Mouse (Mus musculus): ENCODE results near the gene Peak1. TPM values are rescaled to one million over a fixed set of nuclear protein-coding genes. Genes with fewer than 3 reads are reported as not detected.

The Peak1 gene
- polyA plus RNA-seq, 1 experiment from 2014 or later, result 5.3 TPM

- 77% methylated on average over 1 of the region's 1 CpGs for WGBS
Observed at GRCm38 (mm10) chr9:56339426-56340195, 78.3 kb downstream of the Peak1 start.

DNA sequence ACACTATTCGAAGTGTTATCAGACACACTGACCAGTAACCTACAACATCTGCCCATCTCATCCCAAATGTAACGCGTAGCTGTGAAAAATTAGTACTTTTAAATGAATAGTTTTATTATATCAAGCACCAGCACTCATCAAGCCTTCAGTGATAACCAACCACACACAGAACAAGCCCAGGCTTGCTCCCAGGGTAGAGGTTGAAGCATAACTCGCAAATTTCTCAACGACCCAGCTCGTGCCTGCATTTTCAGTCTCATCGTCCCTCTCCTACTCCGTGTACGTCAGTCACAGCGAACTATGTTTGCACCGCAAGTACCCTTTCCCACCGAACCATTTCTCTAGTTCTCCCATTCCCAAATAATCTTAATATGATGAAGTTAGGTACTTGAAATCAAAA is 83.5 kb downstream of the Peak1 start:
- H3K4me2 ChIP-seq, result no peak overlapping the region
- no peak overlapping the region for H3K9ac ChIP-seq
- no peaks in the 10 kb centered on the region for H3K36me3 ChIP-seq
- H3K27ac ChIP-seq (replicated peaks), result no peak overlapping the region
- no peaks in the 10 kb centered on the region for H3K27me3 ChIP-seq
- no peak overlapping the region for H3K4me3 ChIP-seq
- WGBS, result 94% methylated on average over 12 of the region's 12 CpGs
- H3K4me1 ChIP-seq (replicated peaks), result no peaks in the 10 kb centered on the region
- H3K9me3 ChIP-seq, result no peaks in the 10 kb centered on the region
- no peak for ATAC-seq (ENCODE audit: low FRiP score, low read depth)

More at GRCm38 (mm10) chr9:56339426-56340195, 78.3 kb downstream of the Peak1 start:
- no peak for ATAC-seq (ENCODE audit: low FRiP score, low read depth)
- Histone ChIP-seq H3K4me1 (replicated peaks) (no peaks in the 10 kb centered on the region), H3K4me2 (no peak overlapping the region), H3K27me3 (no peaks in the 10 kb centered on the region), H3K27ac (replicated peaks) (no peak overlapping the region), H3K9me3 (no peaks in the 10 kb centered on the region), H3K9ac (no peak overlapping the region), H3K36me3 (no peaks in the 10 kb centered on the region), H3K4me3 (no peak overlapping the region)

DNA sequence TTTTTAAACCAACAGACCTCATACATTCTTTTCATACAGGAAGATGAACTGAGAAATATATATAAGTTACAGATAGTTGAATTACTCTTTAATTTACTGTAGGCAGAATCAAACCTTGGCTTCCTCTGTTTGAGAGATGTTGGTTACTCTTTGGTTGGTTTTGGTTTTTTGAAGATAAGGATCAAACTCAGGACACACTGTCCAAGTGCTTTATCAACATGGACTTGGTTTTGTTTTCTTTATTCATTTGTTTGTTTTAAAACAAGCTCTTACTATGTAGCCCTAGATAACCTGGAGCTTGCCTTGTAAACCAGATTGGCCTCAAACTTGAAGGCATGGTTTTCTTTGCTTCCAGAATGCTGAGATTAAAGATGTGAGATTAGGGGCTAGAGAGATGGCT is 85.1 kb downstream of the Peak1 start:
- H3K4me3 ChIP-seq, result no peak overlapping the region
- H3K27ac ChIP-seq (replicated peaks), result no peak overlapping the region
- H3K4me2 ChIP-seq, result no peak overlapping the region
- no peak overlapping the region for H3K9ac ChIP-seq
- no peak for ATAC-seq (ENCODE audit: low FRiP score, low read depth)
- H3K27me3 ChIP-seq, result no peaks in the 10 kb centered on the region
- no peaks in the 10 kb centered on the region for H3K4me1 ChIP-seq (replicated peaks)
- no peaks in the 10 kb centered on the region for H3K9me3 ChIP-seq
- no peaks in the 10 kb centered on the region for H3K36me3 ChIP-seq

DNA sequence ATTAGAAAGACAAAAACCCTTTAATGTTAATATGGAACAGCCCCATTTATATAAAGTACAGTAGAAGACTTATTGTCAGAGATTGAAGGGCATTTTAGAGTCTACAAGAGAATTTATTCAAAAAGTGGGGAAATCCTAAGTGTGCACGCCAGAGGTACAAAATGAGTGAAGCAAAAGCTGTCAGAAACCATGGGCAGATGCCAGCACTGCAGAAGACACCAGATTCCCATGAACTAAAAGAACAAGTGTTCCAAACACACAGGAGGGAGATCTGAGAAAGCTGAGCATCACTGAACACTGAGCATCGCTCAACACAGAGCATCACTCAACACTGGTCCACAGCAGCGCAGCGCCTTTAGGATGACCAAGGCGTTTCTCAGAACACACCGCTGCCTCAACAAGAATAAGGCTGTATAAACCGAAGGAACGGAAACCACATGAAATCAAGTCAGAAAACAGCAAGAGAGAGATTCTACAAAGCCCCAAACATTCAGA is 91.3 kb downstream of the Peak1 start:
- Histone ChIP-seq H3K9me3 (no peaks in the 10 kb centered on the region), H3K36me3 (no peaks in the 10 kb centered on the region), H3K4me2 (no peak overlapping the region), H3K27me3 (no peaks in the 10 kb centered on the region), H3K4me3 (no peak overlapping the region), H3K9ac (no peak overlapping the region), H3K27ac (replicated peaks) (no peak overlapping the region), H3K4me1 (replicated peaks) (no peaks in the 10 kb centered on the region)
- 92% methylated on average over 8 of the region's 8 CpGs for WGBS
- no peak for ATAC-seq (ENCODE audit: low FRiP score, low read depth)

DNA sequence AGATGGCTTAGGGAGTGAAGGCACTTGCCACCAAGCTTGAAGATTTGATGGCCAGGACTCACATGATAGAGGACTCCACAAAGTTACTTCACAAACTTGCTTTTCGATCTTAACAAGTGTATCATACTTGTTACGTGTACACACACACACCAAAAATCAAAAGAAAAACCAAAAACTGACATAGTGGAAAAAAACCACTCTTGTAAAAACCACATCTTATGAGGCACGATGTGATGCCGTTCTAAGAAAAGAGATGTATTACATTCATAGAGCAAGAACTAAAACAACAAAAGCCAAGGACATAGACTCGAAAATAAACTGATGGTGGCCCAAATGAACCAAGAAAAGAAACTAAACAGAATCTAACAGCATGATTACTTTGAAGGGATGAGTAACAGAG is 92.1 kb downstream of the Peak1 start:
- no peak overlapping the region for H3K4me3 ChIP-seq
- H3K36me3 ChIP-seq, result no peaks in the 10 kb centered on the region
- H3K27me3 ChIP-seq, result no peaks in the 10 kb centered on the region
- no peaks in the 10 kb centered on the region for H3K9me3 ChIP-seq
- WGBS, result 94% methylated on average over 5 of the region's 5 CpGs
- ATAC-seq (ENCODE audit: low FRiP score, low read depth), result no peak
- H3K27ac ChIP-seq (replicated peaks), result no peak overlapping the region
- no peaks in the 10 kb centered on the region for H3K4me1 ChIP-seq (replicated peaks)
- no peak overlapping the region for H3K9ac ChIP-seq
- H3K4me2 ChIP-seq, result no peak overlapping the region

- ATAC-seq (ENCODE audit: low FRiP score, low read depth), result no peak
- WGBS, result 81% methylated on average over 16 of the region's 16 CpGs
- no peak overlapping the region for H3K4me2 ChIP-seq
Observed at GRCm38 (mm10) chr9:56324576-56325355, 93.1 kb downstream of the Peak1 start.

DNA sequence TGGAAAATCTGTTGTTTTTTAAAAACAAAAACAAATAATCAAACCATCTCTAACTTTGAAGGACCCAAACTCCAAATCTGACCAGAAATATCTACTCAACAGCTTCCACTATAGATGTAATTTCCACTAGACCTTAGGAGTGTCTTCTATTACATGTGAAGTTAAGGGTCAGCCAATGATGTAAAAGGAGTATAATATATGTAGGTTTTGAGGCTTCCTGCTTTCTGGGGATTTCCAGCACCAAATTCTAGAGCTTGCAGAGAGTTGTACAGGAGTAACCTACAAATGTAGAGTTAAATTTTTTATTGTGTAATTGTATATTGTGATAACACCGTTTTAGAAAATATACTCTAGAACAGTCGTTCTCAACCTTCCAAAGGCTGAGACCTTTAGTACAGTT is 96.6 kb downstream of the Peak1 start:
- no peak overlapping the region for H3K9ac ChIP-seq
- 95% methylated on average over 2 of the region's 2 CpGs for WGBS
- H3K27me3 ChIP-seq, result no peaks in the 10 kb centered on the region
- H3K4me2 ChIP-seq, result no peak overlapping the region
- no peak overlapping the region for H3K4me3 ChIP-seq
- no peaks in the 10 kb centered on the region for H3K4me1 ChIP-seq (replicated peaks)
- H3K36me3 ChIP-seq, result no peaks in the 10 kb centered on the region
- no peak for ATAC-seq (ENCODE audit: low FRiP score, low read depth)
- peaks cover 4% of the 10 kb centered on the region for H3K9me3 ChIP-seq
- H3K27ac ChIP-seq (replicated peaks), result no peak overlapping the region

More at GRCm38 (mm10) chr9:56324576-56325355, 93.1 kb downstream of the Peak1 start:
- no peak overlapping the region for H3K27ac ChIP-seq (replicated peaks)
- H3K36me3 ChIP-seq, result no peaks in the 10 kb centered on the region
- H3K9ac ChIP-seq, result no peak overlapping the region
- no peak overlapping the region for H3K4me3 ChIP-seq
- H3K4me1 ChIP-seq (replicated peaks), result no peaks in the 10 kb centered on the region
- no peaks in the 10 kb centered on the region for H3K9me3 ChIP-seq
- no peaks in the 10 kb centered on the region for H3K27me3 ChIP-seq

GRCm38 (mm10) chr9:56314326-56314725 is 103.5 kb downstream of the Peak1 start:
- WGBS, result 90% methylated on average over 3 of the region's 3 CpGs
- ATAC-seq (ENCODE audit: low FRiP score, low read depth), result no peak

DNA sequence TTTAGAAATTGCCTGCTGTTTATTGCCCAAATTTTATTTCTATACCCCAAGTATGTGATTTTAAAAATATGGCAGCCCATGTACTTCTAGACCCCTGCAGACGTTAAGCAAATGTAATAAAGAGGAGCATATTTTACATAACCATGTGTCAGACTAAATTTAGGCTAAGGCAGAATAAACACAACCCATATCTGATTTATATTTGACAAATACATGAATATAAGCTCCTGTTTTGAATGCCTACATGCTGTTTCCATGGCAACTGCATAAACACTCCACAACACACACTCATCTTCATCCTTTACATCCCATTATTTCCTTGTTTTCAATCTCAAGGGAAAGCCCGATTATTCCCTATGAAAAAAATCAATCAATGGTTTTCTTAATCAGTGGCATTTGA is 108.8 kb downstream of the Peak1 start:
- no peak for ATAC-seq (ENCODE audit: low FRiP score, low read depth)
- H3K27me3 ChIP-seq, result no peaks in the 10 kb centered on the region
- H3K9ac ChIP-seq, result no peak overlapping the region
- H3K36me3 ChIP-seq, result no peaks in the 10 kb centered on the region
- 50% methylated on average over 2 of the region's 2 CpGs for WGBS
- no peak overlapping the region for H3K27ac ChIP-seq (replicated peaks)
- no peak overlapping the region for H3K4me3 ChIP-seq
- H3K4me1 ChIP-seq (replicated peaks), result no peaks in the 10 kb centered on the region; the same call in 1 of the 2 replicates
- no peak overlapping the region for H3K4me2 ChIP-seq
- no peaks in the 10 kb centered on the region for H3K9me3 ChIP-seq

More at GRCm38 (mm10) chr9:56314326-56314725, 103.5 kb downstream of the Peak1 start:
- H3K4me2 ChIP-seq, result no peak overlapping the region
- no peak overlapping the region for H3K9ac ChIP-seq
- no peaks in the 10 kb centered on the region for H3K27me3 ChIP-seq
- H3K4me1 ChIP-seq (replicated peaks), result no peaks in the 10 kb centered on the region
- H3K9me3 ChIP-seq, result peaks cover 4% of the 10 kb centered on the region
- no peak overlapping the region for H3K4me3 ChIP-seq
- H3K36me3 ChIP-seq, result no peaks in the 10 kb centered on the region
- H3K27ac ChIP-seq (replicated peaks), result no peak overlapping the region

- ATAC-seq (ENCODE audit: low FRiP score, low read depth), result no peak
- no peaks in the 10 kb centered on the region for H3K27me3 ChIP-seq
- H3K4me3 ChIP-seq, result no peak overlapping the region
- no peak overlapping the region for H3K9ac ChIP-seq
- WGBS, result 32% methylated on average over 2 of the region's 2 CpGs
- H3K36me3 ChIP-seq, result no peaks in the 10 kb centered on the region
- H3K4me2 ChIP-seq, result no peak overlapping the region
- peaks cover 7% of the 10 kb centered on the region; the same call in 1 of the 2 replicates for H3K4me1 ChIP-seq (replicated peaks)
- no peak overlapping the region for H3K27ac ChIP-seq (replicated peaks)
- H3K9me3 ChIP-seq, result no peaks in the 10 kb centered on the region
Observed at GRCm38 (mm10) chr9:56304526-56304925, 113.3 kb downstream of the Peak1 start.

GRCm38 (mm10) chr9:56302921-56303465 is 114.9 kb downstream of the Peak1 start:
- Histone ChIP-seq H3K27ac (replicated peaks) (no peak overlapping the region), H3K4me1 (replicated peaks) (0 out of 2 replicates have a peak, but pooled peaks cover 7% of the 10 kb centered on the region), H3K4me3 (no peak overlapping the region), H3K36me3 (no peaks in the 10 kb centered on the region), H3K4me2 (no peak overlapping the region), H3K27me3 (no peaks in the 10 kb centered on the region), H3K9me3 (no peaks in the 10 kb centered on the region), H3K9ac (no peak overlapping the region)
- WGBS, result 6% methylated on average over 3 of the region's 3 CpGs
- ATAC-seq (ENCODE audit: low FRiP score, low read depth), result no peak

DNA sequence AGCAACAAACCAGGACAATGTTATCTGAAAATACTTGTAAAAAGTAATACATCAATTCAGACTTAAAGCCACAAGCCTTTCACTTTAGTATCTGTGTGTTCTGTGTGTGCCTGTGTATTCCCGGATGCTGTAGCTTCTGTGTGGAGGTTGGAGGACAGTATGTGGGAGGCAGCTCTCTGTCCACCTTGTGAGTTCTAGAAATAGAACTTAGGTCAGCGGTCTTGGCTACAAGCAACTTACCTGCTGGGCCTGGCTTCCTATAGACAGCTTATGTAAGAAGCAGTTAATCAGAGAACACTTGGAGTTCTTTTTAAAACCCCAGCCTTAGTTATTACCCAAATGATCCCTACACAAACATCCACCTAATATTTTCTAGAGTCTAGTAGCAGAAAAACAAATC is 127.8 kb downstream of the Peak1 start:
- H3K27me3 ChIP-seq, result no peaks in the 10 kb centered on the region
- WGBS, result 94% methylated on average over 2 of the region's 2 CpGs
- no peaks in the 10 kb centered on the region for H3K4me1 ChIP-seq (replicated peaks)
- no peak for ATAC-seq (ENCODE audit: low FRiP score, low read depth)
- H3K9ac ChIP-seq, result no peak overlapping the region
- H3K27ac ChIP-seq (replicated peaks), result no peak overlapping the region
- H3K4me3 ChIP-seq, result no peak overlapping the region
- H3K9me3 ChIP-seq, result no peaks in the 10 kb centered on the region
- no peaks in the 10 kb centered on the region for H3K36me3 ChIP-seq
- H3K4me2 ChIP-seq, result no peak overlapping the region

Data from hindbrain, embryonic 15.5 days (tissue).